Mouse (Mus musculus) kidney, adult 2 months (tissue): ENCODE data around the gene Pou3f3. TPM values are rescaled to one million over a fixed set of nuclear protein-coding genes. Genes with fewer than 3 reads are reported as not detected.

Experiments
- DNase-seq: peaks from one replicate; pipeline ENCODE4 v3.0.0; 2021
- H3K27ac ChIP-seq: fragments of 200-500 bp; 2 replicates; pipeline ENCODE4 v1.5.1; 2012; ENCODE audit warnings: low read depth, low read length, control low read depth, inconsistent platforms; ENCODE audit not compliant: insufficient read depth
- H3K27me3 ChIP-seq: fragments of 200-500 bp; replicated peaks from 2 replicates; pipeline ENCODE4 v1.6.1; 2012; ENCODE audit warnings: mild to moderate bottlenecking, moderate library complexity, low read length, inconsistent platforms; ENCODE audit not compliant: control insufficient read depth, insufficient read depth
- H3K36me3 ChIP-seq: fragments of 200-500 bp; 2 replicates; pipeline ENCODE4 v1.6.1; 2012; ENCODE audit warnings: mild to moderate bottlenecking, moderate library complexity, low read length, inconsistent platforms; ENCODE audit not compliant: control insufficient read depth, insufficient read depth
- H3K4me1 ChIP-seq: fragments of 200-500 bp; 2 replicates; pipeline ENCODE4 v1.6.1; 2011; ENCODE audit warnings: low read length; ENCODE audit not compliant: control insufficient read depth, insufficient read depth
- H3K4me3 ChIP-seq: fragments of 200-500 bp; 2 replicates; pipeline ENCODE4 v1.5.1; 2011; ENCODE audit warnings: mild to moderate bottlenecking, low read depth, low read length, control low read depth; ENCODE audit not compliant: insufficient read depth
- CTCF ChIP-seq: fragments of 200-500 bp; conservative IDR thresholded peaks from 2 replicates; pipeline ENCODE4 v1.5.1; 2011; ENCODE audit warnings: low read depth, mild to moderate bottlenecking, control low read depth, low read length, moderate library complexity, mixed read lengths; ENCODE audit not compliant: insufficient read depth, insufficient read length
- POLR2A ChIP-seq: fragments of 200-500 bp; IDR thresholded peaks from one replicate; pipeline ENCODE4 v1.6.1; 2011; ENCODE audit warnings: low read depth, low read length, control low read depth
- WGBS: fragments of 180-500 bp; shearing (Covaris S2); methylation state at CpG from one replicate; pipeline ENCODE4 v1.1.7; 2018; 5-methylcytosine and 5-hydroxymethylcytosine counted together
- polyA plus RNA-seq: library from polyadenylated mRNA; depleted of rRNA; stranded (reverse); fragments of >200 nt; gene quantifications from 2 replicates; pipeline ENCODE4 v1.2.3, GENCODE M21; 2012

Gene Pou3f3
- polyA plus RNA-seq, 1 experiment: 14.4 TPM

- Histone ChIP-seq H3K27me3 (peaks cover 8% of the 10 kb centered on the region), H3K36me3 (no peaks in the 10 kb centered on the region; the same call in 1 of the 2 replicates), H3K27ac (peak overlapping the region; percentile 93), H3K4me1 (no peaks in the 10 kb centered on the region), H3K4me3 (peak overlapping the region; percentile 68)
- TF ChIP-seq POLR2A (no peak), CTCF (no peak)
- DNase-seq: peak; percentile 79
- WGBS: 1% methylated on average over 24 of the region's 26 CpGs
Observed at GRCm38 (mm10) chr1:42694290-42694664, 1.3 kb upstream of the Pou3f3 start.

DNA sequence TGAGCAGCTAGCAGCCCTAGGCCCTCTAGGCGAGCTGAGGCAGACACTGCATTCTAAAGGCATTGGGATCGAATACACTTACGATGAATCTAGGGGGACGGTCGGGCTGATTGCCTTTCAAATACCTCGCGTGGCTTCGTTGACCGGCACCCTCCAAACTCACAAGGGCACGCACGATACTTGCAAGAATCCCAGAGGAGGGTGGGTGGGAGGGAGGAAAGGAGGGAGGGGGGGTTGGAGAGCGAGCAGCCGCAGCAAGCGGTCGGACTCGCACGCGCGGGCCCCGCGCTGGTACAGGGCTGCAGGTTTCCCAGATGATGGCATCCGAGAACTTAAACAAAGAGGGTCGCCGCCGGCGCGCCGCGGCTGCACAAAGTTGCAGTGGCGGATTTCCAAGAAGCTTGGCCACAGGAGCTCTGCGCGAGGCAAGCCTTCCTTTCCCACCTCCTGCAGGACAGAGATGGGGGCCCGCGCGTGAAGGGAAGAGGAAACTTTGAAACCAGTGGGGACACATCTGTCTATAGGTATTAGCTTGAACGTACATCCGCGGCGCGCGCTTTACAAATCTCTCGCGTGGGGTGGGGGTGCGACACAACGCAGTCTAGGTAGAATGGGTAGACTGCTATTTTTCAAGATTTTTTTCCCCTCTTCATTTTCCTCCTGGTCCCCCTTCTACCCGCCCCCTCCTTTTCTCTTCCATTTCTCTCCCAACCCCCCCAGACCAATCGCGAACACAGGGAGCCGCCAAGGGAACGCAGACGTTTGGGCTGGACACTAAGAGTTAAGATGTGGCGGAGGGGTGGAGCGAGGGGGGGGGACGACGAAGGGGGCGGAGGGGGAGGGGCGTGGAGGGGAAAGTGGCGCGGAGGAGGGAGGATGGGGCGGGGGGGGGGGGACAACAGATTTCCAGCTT, 647 bp upstream of the Pou3f3 start:
- peak overlapping the region; percentile 92 for H3K27ac ChIP-seq

DNA sequence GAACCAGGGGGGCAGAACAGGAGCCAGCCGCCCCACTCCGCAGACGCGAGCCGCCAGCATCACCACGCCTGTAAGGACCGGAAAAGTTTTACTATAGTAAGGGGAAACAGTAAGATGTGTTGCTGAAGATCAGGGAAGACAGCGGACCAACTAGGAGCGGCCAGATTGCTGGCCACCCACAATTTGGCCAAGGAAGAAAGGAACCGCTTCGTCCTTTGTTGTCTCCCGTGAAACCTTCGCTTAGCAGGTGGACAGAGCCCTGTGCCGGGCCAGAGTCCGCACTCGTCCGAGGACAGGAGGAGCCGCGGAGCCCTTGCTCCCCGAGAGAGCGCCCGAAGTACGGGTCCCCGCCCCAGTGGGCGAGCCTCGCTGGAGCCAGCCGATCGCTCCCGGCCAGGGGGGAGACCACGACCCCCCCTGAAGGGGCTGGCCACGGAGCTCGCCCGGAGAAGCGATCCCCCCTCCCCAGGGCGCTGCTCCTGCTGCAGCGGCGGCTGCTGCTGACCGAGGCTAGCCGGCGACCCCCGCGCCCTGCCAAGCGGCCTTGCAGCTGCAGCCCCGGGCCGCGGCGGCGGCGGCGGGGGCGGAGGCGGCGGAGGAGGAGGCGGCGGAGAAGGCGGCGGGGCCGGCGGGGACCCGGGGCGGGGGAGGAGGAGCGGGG, 933 bp downstream of the Pou3f3 start:
- H3K27ac ChIP-seq: peak overlapping the region; percentile 93
- no peaks in the 10 kb centered on the region; the same call in 1 of the 2 replicates for H3K36me3 ChIP-seq
- peak overlapping the region; percentile 70 for H3K4me3 ChIP-seq
- no peaks in the 10 kb centered on the region; the same call in 1 of the 2 replicates for H3K4me1 ChIP-seq
- peak; percentile 65 for DNase-seq
- 2% methylated on average over 51 of the region's 62 CpGs for WGBS
- no peak for TF ChIP-seq POLR2A
- no peak for TF ChIP-seq CTCF
- peaks cover 10% of the 10 kb centered on the region for H3K27me3 ChIP-seq

More for the DNA sequence above, 647 bp upstream of the Pou3f3 start:
- WGBS: under 1% methylated on average over 55 of the region's 60 CpGs
- no peak for TF ChIP-seq POLR2A
- TF ChIP-seq CTCF: no peak
- DNase-seq: peak; percentile 50
- Histone ChIP-seq H3K4me3 (peak overlapping the region; percentile 68), H3K27me3 (peaks cover 10% of the 10 kb centered on the region), H3K36me3 (no peaks in the 10 kb centered on the region; the same call in 1 of the 2 replicates), H3K4me1 (no peaks in the 10 kb centered on the region)

GRCm38 (mm10) chr1:42697321-42697755, 1.8 kb downstream of the Pou3f3 start:
- H3K4me1 ChIP-seq: no peaks in the 10 kb centered on the region; the same call in 1 of the 2 replicates
- under 1% methylated on average over 49 of the region's 58 CpGs for WGBS
- DNase-seq: peak; percentile 20
- no peaks in the 10 kb centered on the region; the same call in 1 of the 2 replicates for H3K36me3 ChIP-seq
- H3K27me3 ChIP-seq: peaks cover 10% of the 10 kb centered on the region
- peak overlapping the region; percentile 63 for H3K27ac ChIP-seq
- peak overlapping the region; percentile 56 for H3K4me3 ChIP-seq
- TF ChIP-seq CTCF (no peak), POLR2A (no peak)

GRCm38 (mm10) chr1:42697756-42698583, 2.4 kb downstream of the Pou3f3 start:
- H3K36me3 ChIP-seq: no peaks in the 10 kb centered on the region; the same call in 1 of the 2 replicates
- H3K4me3 ChIP-seq: peak overlapping the region; percentile 56
- WGBS: 1% methylated on average over 80 of the region's 80 CpGs
- H3K27ac ChIP-seq: peak overlapping the region; percentile 63
- peak; percentile 56 for DNase-seq
- H3K4me1 ChIP-seq: no peaks in the 10 kb centered on the region; the same call in 1 of the 2 replicates
- peaks cover 10% of the 10 kb centered on the region for H3K27me3 ChIP-seq
- no peak for TF ChIP-seq POLR2A
- no peak for TF ChIP-seq CTCF

DNA sequence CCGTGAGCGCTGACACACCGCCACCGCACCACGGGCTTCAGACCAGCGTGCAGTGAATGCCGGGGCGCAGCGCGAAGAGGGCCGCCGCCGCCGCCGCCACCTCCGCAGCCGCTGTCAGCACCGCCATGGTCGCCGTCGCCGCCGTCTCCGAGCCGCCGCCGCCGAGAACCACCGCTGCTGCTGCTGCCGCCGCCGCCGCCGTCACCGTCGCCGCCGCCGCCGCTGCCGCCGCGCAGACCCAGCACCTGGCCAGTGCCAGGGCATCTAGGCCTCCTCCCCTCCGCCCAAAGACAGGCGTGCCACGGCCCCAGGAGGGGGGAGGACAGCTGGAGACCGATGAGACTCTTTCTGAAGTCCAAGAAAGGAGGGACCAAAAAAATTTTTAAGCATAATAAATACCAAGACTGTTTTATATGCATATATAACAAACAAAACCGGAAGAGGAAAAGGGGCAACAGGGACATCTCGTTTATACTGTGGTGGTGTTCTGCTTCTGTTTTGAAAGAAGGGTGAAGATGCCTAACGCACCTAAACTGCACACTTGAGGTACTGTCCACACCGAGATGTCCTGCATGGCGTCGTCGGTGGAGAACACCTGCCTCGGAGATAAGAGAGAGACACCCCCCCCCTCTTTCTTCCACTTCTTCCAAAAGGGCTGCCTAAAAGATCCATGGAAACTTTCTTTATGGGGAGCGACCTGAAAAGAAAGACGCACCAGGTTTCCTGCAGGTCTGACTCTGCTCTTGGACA, 3.2 kb downstream of the Pou3f3 start:
- DNase-seq: peak; percentile 22

More for the DNA sequence above, 3.2 kb downstream of the Pou3f3 start:
- WGBS: 8% methylated on average over 57 of the region's 57 CpGs
- H3K27me3 ChIP-seq: peaks cover 12% of the 10 kb centered on the region
- H3K36me3 ChIP-seq: no peaks in the 10 kb centered on the region; the same call in 1 of the 2 replicates
- peak overlapping the region; percentile 56 for H3K4me3 ChIP-seq
- TF ChIP-seq CTCF: no peak
- peak overlapping the region; percentile 63 for H3K27ac ChIP-seq
- H3K4me1 ChIP-seq: no peaks in the 10 kb centered on the region; the same call in 1 of the 2 replicates
